ENCODE assay signal across 8 mouse cellular contexts in the genomic region with DNA sequence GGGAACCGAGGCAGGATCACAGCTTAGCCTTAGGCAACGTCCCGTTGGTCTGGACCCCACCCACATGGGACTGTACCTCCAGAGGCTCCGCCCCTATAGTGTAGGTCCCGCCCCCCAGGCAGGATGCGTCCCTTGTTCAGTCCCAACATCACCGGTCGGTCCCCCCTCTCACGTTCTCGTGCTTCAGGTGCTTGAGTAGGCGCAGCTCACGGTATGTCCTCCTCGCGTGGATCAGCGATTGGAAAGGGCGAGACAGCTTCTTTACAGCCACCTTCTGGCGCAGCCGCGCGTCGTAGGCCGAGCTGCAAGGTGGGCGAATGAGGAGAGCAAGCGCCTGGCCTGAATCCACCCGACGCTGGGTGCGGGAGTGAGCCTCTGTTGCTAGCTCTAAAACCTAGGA. TPM values are rescaled to one million over a fixed set of nuclear protein-coding genes. Genes with fewer than 3 reads are reported as not detected.
A peak's percentile ranks its signal among the peaks of the same experiment; 100 is the strongest.
DNase-seq lines count a peak whose midpoint lies in the region; ATAC-seq and TF ChIP-seq lines count a peak whose summit lies in the region.

No protein-coding gene starts in this region.

- no peak for TF ChIP-seq CTCF in gastrocnemius, adult 2 months (IDR thresholded peaks at IDR 0.05)

- 2% methylated on average over 27 of the region's 27 CpGs for WGBS in kidney, embryonic 15.5 days
- WGBS in liver, embryonic 15.5 days (ENCODE audit: insufficient replicate concordance): 2% methylated on average over 27 of the region's 27 CpGs
- 1% methylated on average over 27 of the region's 27 CpGs for WGBS in neural tube, embryonic 14.5 days

- H3K9ac ChIP-seq in kidney, embryonic 15.5 days: 0 out of 2 replicates have a peak overlapping the region, but pooled peaks have one; percentile 21
- no peak overlapping the region for H3K9ac ChIP-seq in liver, embryonic 15.5 days
- peak overlapping the region; percentile 63 for H3K9ac ChIP-seq in neural tube, embryonic 14.5 days (replicated peaks; ENCODE audit: low read depth, low read length)

- intact Hi-C loops in gastrocnemius, adult 2 months (cut with DNase I): no loop called here

- ATAC-seq in kidney, embryonic 15.5 days (replicated peaks; ENCODE audit: low FRiP score): peak; percentile 38
- ATAC-seq in liver, embryonic 15.5 days (ENCODE audit: insufficient read depth): no peak
- ATAC-seq in neural tube, embryonic 14.5 days (ENCODE audit: low read depth): peak; percentile 36; the same call in 1 of the 2 replicates

- H3K27ac ChIP-seq in gastrocnemius, adult 2 months: no peak overlapping the region
- H3K27ac ChIP-seq in kidney, embryonic 15.5 days: no peak overlapping the region
- H3K27ac ChIP-seq in liver, embryonic 15.5 days (replicated peaks): no peak overlapping the region
- H3K27ac ChIP-seq in neural tube, embryonic 14.5 days (ENCODE audit: low read depth, low read length): peak overlapping the region; percentile 70

- peak overlapping the region; percentile 90 for H3K4me2 ChIP-seq in kidney, embryonic 15.5 days
- peak overlapping the region; percentile 23; the same call in 1 of the 2 replicates for H3K4me2 ChIP-seq in liver, embryonic 15.5 days
- peak overlapping the region; percentile 87 for H3K4me2 ChIP-seq in neural tube, embryonic 14.5 days (ENCODE audit: low read depth, low read length)

- peaks cover 48% of the 10 kb centered on the region for H3K27me3 ChIP-seq in kidney, embryonic 15.5 days
- peaks cover 99% of the 10 kb centered on the region for H3K27me3 ChIP-seq in liver, embryonic 15.5 days
- H3K27me3 ChIP-seq in neural tube, embryonic 14.5 days (ENCODE audit: control insufficient read depth, insufficient read depth, low read length): no peaks in the 10 kb centered on the region

- no peaks in the 10 kb centered on the region for H3K9me3 ChIP-seq in kidney, embryonic 15.5 days (replicated peaks)
- no peaks in the 10 kb centered on the region for H3K9me3 ChIP-seq in liver, embryonic 15.5 days (replicated peaks)
- no peaks in the 10 kb centered on the region for H3K9me3 ChIP-seq in neural tube, embryonic 14.5 days (ENCODE audit: control insufficient read depth, low read length)

- DNase-seq in gastrocnemius, adult 2 months: no peak
- DNase-seq in gastrocnemius, adult 18-20 months (ENCODE audit: low spot score): no peak
- DNase-seq in cerebellum, adult 8-10 months: peak; percentile 81
- peak; percentile 48 to 58 for DNase-seq in frontal cortex, postnatal 14 days (ENCODE audit: low spot score in 2 of 2)
- DNase-seq in thymus, postnatal 4 days: peak; percentile 75

- H3K4me3 ChIP-seq in gastrocnemius, adult 2 months: peak overlapping the region; percentile 33
- H3K4me3 ChIP-seq in kidney, embryonic 15.5 days (replicated peaks): peak overlapping the region; percentile 40
- H3K4me3 ChIP-seq in liver, embryonic 15.5 days (replicated peaks): no peak overlapping the region
- H3K4me3 ChIP-seq in neural tube, embryonic 14.5 days (ENCODE audit: low read depth, low read length): peak overlapping the region; percentile 79

- H3K4me1 ChIP-seq in kidney, embryonic 15.5 days: peaks cover 62% of the 10 kb centered on the region
- H3K4me1 ChIP-seq in liver, embryonic 15.5 days (replicated peaks): peaks cover 19% of the 10 kb centered on the region
- peaks cover 23% of the 10 kb centered on the region for H3K4me1 ChIP-seq in neural tube, embryonic 14.5 days (ENCODE audit: control insufficient read depth, insufficient read depth, low read length)

- 0 out of 2 replicates have a peak, but pooled peaks cover 4% of the 10 kb centered on the region for H3K36me3 ChIP-seq in kidney, embryonic 15.5 days
- no peaks in the 10 kb centered on the region for H3K36me3 ChIP-seq in liver, embryonic 15.5 days (replicated peaks)
- 0 out of 2 replicates have a peak, but pooled peaks cover 9% of the 10 kb centered on the region for H3K36me3 ChIP-seq in neural tube, embryonic 14.5 days (ENCODE audit: control insufficient read depth, insufficient read depth, low read length)

RNA-seq across cellular contexts. Expression of gene Mapk11, which starts 2.9 kb away (rescaled TPM):
- 1 to 10 TPM; 1.0 to 1.1 TPM for total RNA-seq in gastrocnemius, adult 2 months (2021)
- total RNA-seq in gastrocnemius, adult 18-20 months (2021): 1 to 10 TPM in 1 of 2 experiments, under 1 TPM in 1; 0.89 to 1.9 TPM
- polyA plus RNA-seq in kidney, embryonic 15.5 days (2015; fragmentation: Nextera tagmentation; extraction: Ambion mirVana): 15.4 and 16.5 TPM in 2 replicates
- polyA plus RNA-seq in liver, embryonic 15.5 days (2015; fragmentation: Nextera tagmentation; extraction: Ambion mirVana): 0.44 and 0.68 TPM in 2 replicates
- polyA plus RNA-seq in neural tube, embryonic 14.5 days (2014; fragmentation: Nextera tagmentation; extraction: Ambion mirVana): 24.9 and 32.9 TPM in 2 replicates

RNA-seq across cellular contexts. Expression of gene Mapk12, which starts 6.0 kb away (rescaled TPM):
- 100 to 1,000 TPM; 128 TPM for total RNA-seq in gastrocnemius, adult 2 months (2021)
- 100 to 1,000 TPM; 142 to 145 TPM for total RNA-seq in gastrocnemius, adult 18-20 months (2021)
- 14.8 and 16.7 TPM in 2 replicates for polyA plus RNA-seq in kidney, embryonic 15.5 days (2015; fragmentation: Nextera tagmentation; extraction: Ambion mirVana)
- polyA plus RNA-seq in liver, embryonic 15.5 days (2015; fragmentation: Nextera tagmentation; extraction: Ambion mirVana): 1.4 and 1.5 TPM in 2 replicates
- polyA plus RNA-seq in neural tube, embryonic 14.5 days (2014; fragmentation: Nextera tagmentation; extraction: Ambion mirVana): 2.9 and 5.2 TPM in 2 replicates

RNA-seq across cellular contexts. Expression of gene Hdac10, which starts 18.0 kb away (rescaled TPM):
- 1 to 10 TPM; 5.9 to 6.4 TPM for total RNA-seq in gastrocnemius, adult 2 months (2021)
- total RNA-seq in gastrocnemius, adult 18-20 months (2021): 1 to 10 TPM; 5.7 to 5.9 TPM
- 17.8 and 19.3 TPM in 2 replicates for polyA plus RNA-seq in kidney, embryonic 15.5 days (2015; fragmentation: Nextera tagmentation; extraction: Ambion mirVana)
- polyA plus RNA-seq in liver, embryonic 15.5 days (2015; fragmentation: Nextera tagmentation; extraction: Ambion mirVana): 8.6 and 9.1 TPM in 2 replicates
- polyA plus RNA-seq in neural tube, embryonic 14.5 days (2014; fragmentation: Nextera tagmentation; extraction: Ambion mirVana): 22.1 and 24.9 TPM in 2 replicates

RNA-seq across cellular contexts. Expression of gene Tubgcp6, which starts 23.6 kb away (rescaled TPM):
- 1 to 10 TPM; 6.8 to 8.4 TPM for total RNA-seq in gastrocnemius, adult 2 months (2021)
- 1 to 10 TPM; 6.9 to 8.4 TPM for total RNA-seq in gastrocnemius, adult 18-20 months (2021)
- polyA plus RNA-seq in kidney, embryonic 15.5 days (2015; fragmentation: Nextera tagmentation; extraction: Ambion mirVana): 13.8 and 16.0 TPM in 2 replicates
- polyA plus RNA-seq in liver, embryonic 15.5 days (2015; fragmentation: Nextera tagmentation; extraction: Ambion mirVana): 6.0 and 7.5 TPM in 2 replicates
- polyA plus RNA-seq in neural tube, embryonic 14.5 days (2014; fragmentation: Nextera tagmentation; extraction: Ambion mirVana): 18.3 and 21.4 TPM in 2 replicates

RNA-seq across cellular contexts. Expression of gene Plxnb2, which starts 34.1 kb away (rescaled TPM):
- total RNA-seq in gastrocnemius, adult 2 months (2021): 1 to 10 TPM; 8.3 to 8.7 TPM
- total RNA-seq in gastrocnemius, adult 18-20 months (2021): 1 to 10 TPM; 4.0 to 8.2 TPM
- polyA plus RNA-seq in kidney, embryonic 15.5 days (2015; fragmentation: Nextera tagmentation; extraction: Ambion mirVana): 138 and 160 TPM in 2 replicates
- polyA plus RNA-seq in liver, embryonic 15.5 days (2015; fragmentation: Nextera tagmentation; extraction: Ambion mirVana): 22.3 and 30.1 TPM in 2 replicates
- 66.4 and 100 TPM in 2 replicates for polyA plus RNA-seq in neural tube, embryonic 14.5 days (2014; fragmentation: Nextera tagmentation; extraction: Ambion mirVana)

Comparison
In these comparisons a context has a peak if more than half of its experiments do, and no peak if none do; other contexts are left out.
1. DNase-seq: peak in cerebellum, adult 8-10 months (single experiment), frontal cortex, postnatal 14 days (2 of 2) and thymus, postnatal 4 days (single experiment); none in gastrocnemius, adult 2 months (single experiment) and gastrocnemius, adult 18-20 months (single experiment).
2. H3K4me2 ChIP-seq: peak in every context shown above with its lines; median percentile 90 in kidney, embryonic 15.5 days; 87 in neural tube, embryonic 14.5 days; 23 in liver, embryonic 15.5 days.